Mouse (Mus musculus) embryonic facial prominence, embryonic 14.5 days (tissue): ENCODE measurements at regions not wholly inside any gene's neighbourhood (a gene's known extent, or its start where the extent isn't known, plus 50 kb on each side); places are given as distances from the start of the nearest gene placed in this dataset.

ENCODE experiments used
- ATAC-seq: fragments of 200-750 bp; cut with Nextera tagmentation; 2 replicates; pipeline ENCODE4 v1.8.0; 2017; ENCODE audit warnings: low read depth, moderate number of reproducible peaks, moderate TSS enrichment
- DNase-seq: peaks from one replicate; pipeline ENCODE4 v3.0.0-alpha.2; 2015; ENCODE audit warnings: low spot score
- H3K27ac ChIP-seq: fragments of 300-500 bp; sonication (generic); replicated peaks from 2 replicates; pipeline ENCODE4 v1.5.1; 2014; ENCODE audit warnings: low read depth, mild to moderate bottlenecking, low read length, moderate library complexity
- H3K27me3 ChIP-seq: fragments of 300-500 bp; sonication (generic); replicated peaks from 2 replicates; pipeline ENCODE4 v1.6.1; 2014; ENCODE audit warnings: low read length; ENCODE audit not compliant: control insufficient read depth, insufficient read depth
- H3K36me3 ChIP-seq: fragments of 300-500 bp; sonication (generic); 2 replicates; pipeline ENCODE4 v1.6.1; 2014; ENCODE audit warnings: low read length, mixed read lengths; ENCODE audit not compliant: control insufficient read depth, insufficient read depth
- H3K4me1 ChIP-seq: fragments of 300-500 bp; sonication (generic); 2 replicates; pipeline ENCODE4 v1.6.1; 2014; ENCODE audit warnings: antibody characterized with exemption, low read length; ENCODE audit not compliant: control insufficient read depth, insufficient read depth
- H3K4me2 ChIP-seq: fragments of 300-500 bp; sonication (generic); 2 replicates; pipeline ENCODE4 v1.6.1; 2014; ENCODE audit warnings: low read depth, mild to moderate bottlenecking, low read length, moderate library complexity, mixed read lengths
- H3K4me3 ChIP-seq: fragments of 300-500 bp; sonication (generic); 2 replicates; pipeline ENCODE4 v1.5.1; 2014; ENCODE audit warnings: low read depth, mild to moderate bottlenecking, low read length
- H3K9ac ChIP-seq: fragments of 300-500 bp; sonication (generic); 2 replicates; pipeline ENCODE4 v1.6.1; 2014; ENCODE audit warnings: low read depth, mild to moderate bottlenecking, low read length, moderate library complexity, mixed read lengths
- H3K9me3 ChIP-seq: fragments of 300-500 bp; sonication (generic); 2 replicates; pipeline ENCODE4 v1.6.1; 2016; ENCODE audit warnings: low read length; ENCODE audit not compliant: control insufficient read depth
- WGBS: fragments of 180-500 bp; shearing (Covaris S2); extraction: QIAGEN DNeasy Blood & Tissue Kit; methylation state at CpG from one replicate; pipeline ENCODE4 v1.1.7; 2014; 5-methylcytosine and 5-hydroxymethylcytosine counted together

- DNase-seq (no peak), ATAC-seq (no peak)
- Histone ChIP-seq H3K27ac (no peak overlapping the region; the same call in 1 of the 2 replicates), H3K4me3 (no peak overlapping the region), H3K9me3 (no peaks in the 10 kb centered on the region), H3K9ac (no peak overlapping the region), H3K4me2 (no peak overlapping the region), H3K36me3 (no peaks in the 10 kb centered on the region), H3K27me3 (no peaks in the 10 kb centered on the region), H3K4me1 (no peaks in the 10 kb centered on the region)
- WGBS: 59% methylated on average over 3 of the region's 3 CpGs
Measured at GRCm38 (mm10) chr12:35303764-35304717, 230.8 kb downstream of the Ahr start.

DNA sequence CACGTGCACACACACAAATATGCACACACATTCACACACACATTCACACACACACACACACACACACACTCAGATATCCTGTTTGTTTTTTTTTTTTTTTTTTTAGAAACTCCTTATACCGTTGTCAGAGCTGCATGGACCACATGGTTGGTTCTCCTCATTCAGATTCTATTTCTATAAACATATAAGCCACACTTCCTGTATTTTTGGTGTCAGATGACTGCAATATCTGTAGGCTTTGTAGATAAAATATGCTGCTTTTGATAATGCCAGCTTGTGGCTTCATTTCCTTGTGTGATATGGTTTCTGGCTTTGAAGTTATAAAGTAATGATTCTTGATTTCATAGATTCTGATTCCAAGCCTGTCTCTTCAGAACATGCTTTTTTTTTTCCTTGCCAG is 231.7 kb downstream of the Ahr start:
- ATAC-seq (no peak), DNase-seq (no peak)
- H3K4me3 ChIP-seq: no peak overlapping the region
- no peaks in the 10 kb centered on the region for H3K9me3 ChIP-seq
- no peak overlapping the region for H3K4me2 ChIP-seq
- no peaks in the 10 kb centered on the region for H3K27me3 ChIP-seq
- H3K27ac ChIP-seq: no peak overlapping the region
- no peak overlapping the region for H3K9ac ChIP-seq
- no peaks in the 10 kb centered on the region for H3K36me3 ChIP-seq
- WGBS: 70% methylated on average over 2 of the region's 2 CpGs
- H3K4me1 ChIP-seq: no peaks in the 10 kb centered on the region

DNA sequence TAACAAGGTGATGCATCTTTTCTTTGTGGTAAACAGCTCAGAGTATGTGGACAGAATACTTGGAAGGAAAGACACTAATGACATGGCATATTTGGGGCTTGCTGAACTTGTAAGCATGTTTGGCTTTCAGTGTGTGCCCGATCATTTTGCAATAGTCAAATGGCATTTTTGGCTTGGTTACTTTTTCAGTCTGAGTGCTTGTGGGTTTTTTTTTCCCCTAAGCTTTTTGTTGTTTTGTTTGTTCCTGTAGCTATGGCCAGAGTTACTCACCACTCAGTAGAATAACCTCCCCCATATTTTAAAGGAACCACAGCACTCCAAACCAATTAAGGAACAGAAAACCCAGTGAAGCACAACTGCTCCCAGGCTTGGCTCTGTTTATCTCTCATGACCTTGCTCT is 240.2 kb downstream of the Ahr start:
- H3K27ac ChIP-seq: no peak overlapping the region
- H3K36me3 ChIP-seq: no peaks in the 10 kb centered on the region
- DNase-seq: no peak
- peaks cover 5% of the 10 kb centered on the region; the same call in 1 of the 2 replicates for H3K9me3 ChIP-seq
- WGBS: 89% methylated on average over 1 of the region's 1 CpGs
- H3K4me1 ChIP-seq: no peaks in the 10 kb centered on the region
- no peak overlapping the region for H3K9ac ChIP-seq
- no peaks in the 10 kb centered on the region for H3K27me3 ChIP-seq
- H3K4me2 ChIP-seq: no peak overlapping the region
- H3K4me3 ChIP-seq: no peak overlapping the region
- ATAC-seq: no peak

- Histone ChIP-seq H3K4me1 (no peaks in the 10 kb centered on the region), H3K9me3 (peaks cover 5% of the 10 kb centered on the region; the same call in 1 of the 2 replicates), H3K27ac (no peak overlapping the region), H3K27me3 (no peaks in the 10 kb centered on the region), H3K4me2 (no peak overlapping the region), H3K36me3 (no peaks in the 10 kb centered on the region), H3K4me3 (no peak overlapping the region), H3K9ac (no peak overlapping the region)
- DNase-seq (no peak), ATAC-seq (no peak)
- WGBS: 75% methylated on average over 2 of the region's 2 CpGs
Measured at GRCm38 (mm10) chr12:35293566-35293965, 241.3 kb downstream of the Ahr start.

- Histone ChIP-seq H3K27ac (no peak overlapping the region), H3K9ac (no peak overlapping the region), H3K9me3 (peaks cover 5% of the 10 kb centered on the region; the same call in 1 of the 2 replicates), H3K4me1 (peaks cover 1% of the 10 kb centered on the region), H3K4me3 (no peak overlapping the region), H3K4me2 (no peak overlapping the region), H3K36me3 (no peaks in the 10 kb centered on the region), H3K27me3 (no peaks in the 10 kb centered on the region)
- ATAC-seq: no peak
- no peak for DNase-seq
- WGBS: 77% methylated on average over 6 of the region's 6 CpGs
Measured at GRCm38 (mm10) chr12:35291941-35292341, 242.9 kb downstream of the Ahr start.

GRCm38 (mm10) chr12:35287974-35288373 is 241.0 kb downstream of the Snx13 start:
- ATAC-seq (no peak), DNase-seq (no peak)
- no peak overlapping the region for H3K4me3 ChIP-seq
- no peaks in the 10 kb centered on the region for H3K36me3 ChIP-seq
- no peak overlapping the region for H3K4me2 ChIP-seq
- peaks cover 5% of the 10 kb centered on the region; the same call in 1 of the 2 replicates for H3K9me3 ChIP-seq
- 56% methylated on average over 2 of the region's 2 CpGs for WGBS
- H3K27me3 ChIP-seq: no peaks in the 10 kb centered on the region
- no peak overlapping the region for H3K9ac ChIP-seq
- H3K27ac ChIP-seq: no peak overlapping the region
- peaks cover 5% of the 10 kb centered on the region for H3K4me1 ChIP-seq

DNA sequence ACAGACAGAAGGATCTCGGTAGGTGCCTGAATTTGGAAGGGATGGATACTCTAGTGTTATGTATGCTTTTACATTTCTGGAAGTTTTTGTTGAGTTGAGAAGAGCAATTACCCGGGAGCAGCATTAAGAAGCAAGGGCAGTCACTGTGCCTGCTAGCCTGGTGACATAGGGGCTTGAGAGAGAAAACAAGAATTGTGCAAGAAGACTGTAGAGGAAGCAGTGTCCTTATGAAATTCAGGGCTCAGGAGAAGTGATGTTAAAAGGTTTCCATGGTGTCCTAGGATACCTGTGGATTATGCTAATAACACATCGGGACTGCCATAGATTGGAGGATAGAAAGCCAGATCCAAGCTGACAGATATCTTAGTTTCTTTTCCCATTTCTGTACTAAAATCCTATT is 240.6 kb downstream of the Snx13 start:
- Histone ChIP-seq H3K4me3 (no peak overlapping the region), H3K27ac (no peak overlapping the region), H3K27me3 (no peaks in the 10 kb centered on the region), H3K4me2 (no peak overlapping the region), H3K9ac (no peak overlapping the region), H3K4me1 (peaks cover 5% of the 10 kb centered on the region), H3K9me3 (peaks cover 5% of the 10 kb centered on the region; the same call in 1 of the 2 replicates), H3K36me3 (no peaks in the 10 kb centered on the region)
- ATAC-seq (no peak), DNase-seq (no peak)
- WGBS: 68% methylated on average over 3 of the region's 3 CpGs

GRCm38 (mm10) chr12:35286974-35287553 is 240.1 kb downstream of the Snx13 start:
- WGBS: 65% methylated on average over 3 of the region's 3 CpGs
- Histone ChIP-seq H3K4me3 (no peak overlapping the region), H3K36me3 (no peaks in the 10 kb centered on the region), H3K4me2 (no peak overlapping the region), H3K4me1 (peaks cover 5% of the 10 kb centered on the region), H3K9ac (no peak overlapping the region), H3K9me3 (peaks cover 5% of the 10 kb centered on the region; the same call in 1 of the 2 replicates), H3K27me3 (no peaks in the 10 kb centered on the region), H3K27ac (no peak overlapping the region)
- ATAC-seq (no peak), DNase-seq (no peak)
